Mouse (Mus musculus) adrenal gland, postnatal 4 days (tissue): ENCODE data around the gene Glis3. TPM values are rescaled to one million over a fixed set of nuclear protein-coding genes. Genes with fewer than 3 reads are reported as not detected.

Source experiments
- DNase-seq, 2 experiments: peaks; one replicate each; pipeline ENCODE4 v3.0.0; 2021 to 2022; ENCODE audit warnings: low spot score in 2 of 2, mixed read lengths in 2 of 2
- total RNA-seq, 2 experiments: library from RNA; stranded (reverse); gene quantifications; 2 replicates each; pipeline ENCODE4 v1.2.3; 2021

The Glis3 gene
- total RNA-seq, 2 experiments from 2014 or later: 10.6 to 19.0 TPM

DNA sequence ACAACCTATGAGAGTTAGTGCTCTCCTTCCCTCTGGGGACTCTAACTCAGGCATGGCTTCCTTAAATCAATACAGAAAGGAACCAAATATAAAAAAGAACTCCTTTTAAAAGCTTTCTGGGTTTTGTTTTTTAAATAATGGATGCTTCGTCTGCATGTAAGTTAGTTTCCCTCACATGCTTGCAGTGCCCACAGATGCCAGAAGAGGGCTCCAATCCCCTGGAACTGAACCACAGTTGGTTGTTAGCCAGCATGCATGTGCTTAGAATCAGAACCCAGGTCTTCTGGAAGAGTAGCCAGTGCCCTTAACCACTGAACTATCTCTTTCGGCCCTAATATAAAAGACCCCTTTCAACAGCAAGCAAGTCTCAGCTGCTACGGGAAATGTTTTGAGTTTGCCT, 132.9 kb downstream of the Glis3 start:
- DNase-seq: no peak

DNA sequence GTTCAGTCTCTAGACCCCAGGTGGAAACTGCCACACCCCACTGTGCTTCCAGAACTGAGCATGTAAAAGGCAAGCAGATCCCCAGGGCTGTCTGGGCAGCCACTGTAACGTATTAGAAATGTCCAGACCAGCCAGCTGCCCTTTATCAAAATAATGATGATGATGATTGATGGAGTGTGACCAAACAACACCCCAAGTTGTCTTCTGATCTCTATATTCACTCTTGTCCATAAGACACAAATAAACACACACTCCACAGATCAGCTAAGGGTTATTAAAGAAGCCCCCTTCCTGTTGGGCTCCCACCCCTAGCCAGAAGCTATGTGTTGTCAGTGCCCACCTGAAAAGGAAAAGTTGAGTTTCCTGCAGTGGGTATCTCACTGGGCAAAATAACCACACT, 134.4 kb downstream of the Glis3 start:
- no peak for DNase-seq

- no peak for DNase-seq
These were observed 141.1 kb downstream of the Glis3 start for GRCm38 (mm10) chr19:28538813-28539212.

- no peak for DNase-seq
These were observed 144.9 kb downstream of the Glis3 start for GRCm38 (mm10) chr19:28534964-28535363.

DNA sequence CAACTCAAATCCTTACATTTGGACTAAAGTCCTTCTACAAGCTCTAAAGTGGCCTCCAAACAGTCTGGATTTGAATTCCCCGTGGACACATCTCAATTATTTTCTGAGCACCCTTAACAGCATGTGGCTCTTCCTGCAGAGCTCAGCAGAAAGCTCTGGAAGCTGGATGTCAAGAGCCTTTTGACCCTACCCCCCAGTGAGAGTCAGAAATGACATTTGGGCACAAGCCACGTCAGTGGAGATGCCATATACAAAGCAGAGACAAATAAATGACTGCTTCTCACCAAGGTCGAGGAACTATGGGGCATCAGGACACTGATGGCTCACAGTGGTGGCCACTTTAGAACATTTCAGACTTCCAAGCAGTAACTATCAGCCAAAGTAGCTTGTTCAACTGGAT, 146.3 kb downstream of the Glis3 start:
- DNase-seq: no peak

DNA sequence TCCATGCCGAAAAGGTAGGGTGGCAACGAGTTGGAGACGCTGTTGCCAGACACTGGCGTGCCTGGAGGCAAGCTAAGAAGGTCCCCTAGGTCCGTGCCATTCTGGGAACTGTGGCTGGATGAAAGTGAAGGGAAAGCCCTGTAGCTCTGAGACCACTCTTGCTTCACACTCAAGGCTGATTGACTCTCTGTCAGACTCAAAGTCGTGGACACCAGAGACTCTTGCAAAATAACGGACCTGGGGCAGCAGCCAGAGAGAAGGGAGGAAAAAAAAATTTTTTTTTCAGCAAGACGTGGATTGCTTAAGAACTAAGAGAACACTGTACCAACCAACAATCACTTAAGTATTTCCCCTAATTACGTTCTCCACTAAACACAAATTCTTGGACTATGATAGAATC, 148.1 kb downstream of the Glis3 start:
- DNase-seq: no peak

GRCm38 (mm10) chr19:28530846-28531245, 149.0 kb downstream of the Glis3 start:
- DNase-seq: peak in 1 of 2 experiments; percentile 15

DNA sequence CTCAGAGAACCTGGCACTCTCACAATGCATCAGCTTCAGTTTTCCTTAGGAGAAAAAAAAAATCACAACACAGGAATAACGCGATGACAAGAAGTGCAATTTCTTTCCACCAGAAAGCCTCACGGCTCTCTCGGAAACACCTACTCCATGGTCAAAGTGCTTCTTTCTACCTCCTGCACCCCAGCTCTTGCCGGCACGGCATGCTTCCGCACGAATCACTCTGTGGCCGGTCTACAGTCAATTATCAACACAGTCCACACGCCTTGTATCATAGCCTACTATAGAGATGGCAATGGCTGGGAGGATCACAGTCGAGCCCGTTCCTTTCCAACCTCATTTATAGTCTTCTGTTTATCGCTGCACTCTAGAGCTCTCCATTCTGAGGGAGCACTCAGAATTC, 150.9 kb downstream of the Glis3 start:
- no peak for DNase-seq

DNA sequence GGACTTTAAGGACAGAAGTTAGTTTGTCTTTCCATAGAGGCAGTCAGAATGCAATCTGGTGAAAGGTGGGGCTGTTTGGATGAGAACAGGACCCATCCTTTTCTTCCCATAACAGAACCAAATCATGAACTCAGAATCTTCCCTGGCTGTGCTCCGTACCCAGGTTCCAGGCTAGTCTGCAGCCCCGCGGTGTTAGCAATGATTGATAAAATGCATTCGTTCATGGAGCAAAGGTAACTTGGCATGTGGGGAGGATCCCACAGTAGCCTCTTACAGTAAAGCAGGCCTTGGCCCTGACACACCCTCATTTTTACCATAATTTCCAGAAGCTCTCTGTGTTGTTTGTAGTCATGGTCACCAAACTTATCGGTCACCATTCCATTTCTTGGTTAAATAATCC, 152.4 kb downstream of the Glis3 start:
- DNase-seq: no peak

DNA sequence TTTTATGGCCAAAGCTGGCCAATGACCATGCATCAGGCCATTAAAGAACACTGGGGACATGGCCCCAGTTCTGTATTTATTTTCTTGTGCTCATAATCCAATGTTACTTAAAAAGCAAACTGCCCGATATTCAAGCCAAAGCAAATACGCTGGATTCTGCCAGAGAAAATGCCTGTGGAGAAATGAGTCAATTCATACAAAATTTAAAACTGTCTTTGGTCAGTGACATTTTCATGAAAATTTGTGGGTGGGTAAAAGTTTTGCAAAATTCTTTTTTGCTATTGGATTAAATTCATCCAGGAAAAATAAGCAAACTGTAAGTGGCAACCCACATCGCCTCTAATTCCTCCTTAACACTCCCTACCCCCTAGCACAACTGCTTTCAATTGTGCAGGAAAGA, 154.5 kb downstream of the Glis3 start:
- DNase-seq: no peak

- no peak for DNase-seq
These were observed 157.6 kb downstream of the Glis3 start for GRCm38 (mm10) chr19:28522289-28522688.

DNA sequence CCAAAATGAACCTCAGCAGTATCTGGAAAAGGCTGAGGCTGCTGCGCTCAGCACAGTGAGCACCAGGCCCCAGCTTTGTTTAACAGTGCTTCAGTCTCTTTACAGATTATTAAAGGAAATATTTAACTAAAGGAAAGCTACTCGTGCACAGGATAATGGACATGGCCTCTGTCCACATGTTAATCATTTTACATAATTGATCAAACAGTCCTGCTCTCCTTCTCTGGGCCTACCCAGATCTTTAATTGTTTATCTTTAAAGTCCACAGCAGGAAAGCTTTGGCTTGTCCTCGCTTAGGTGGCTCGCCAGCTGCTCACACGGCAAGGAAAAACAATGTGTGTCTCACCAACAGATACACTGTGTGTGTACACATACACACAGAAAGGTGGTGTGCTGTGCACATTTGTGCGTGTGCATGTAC, 159.1 kb downstream of the Glis3 start:
- no peak for DNase-seq

- DNase-seq: no peak
These were observed 159.6 kb downstream of the Glis3 start for GRCm38 (mm10) chr19:28520128-28520745.

GRCm38 (mm10) chr19:28519296-28519695, 160.6 kb downstream of the Glis3 start:
- no peak for DNase-seq

GRCm38 (mm10) chr19:28518846-28519245, 161.0 kb downstream of the Glis3 start:
- DNase-seq: no peak

GRCm38 (mm10) chr19:28518266-28518665, 161.6 kb downstream of the Glis3 start:
- DNase-seq: no peak

- no peak for DNase-seq
These were observed 162.3 kb downstream of the Glis3 start for GRCm38 (mm10) chr19:28517464-28518080.

DNA sequence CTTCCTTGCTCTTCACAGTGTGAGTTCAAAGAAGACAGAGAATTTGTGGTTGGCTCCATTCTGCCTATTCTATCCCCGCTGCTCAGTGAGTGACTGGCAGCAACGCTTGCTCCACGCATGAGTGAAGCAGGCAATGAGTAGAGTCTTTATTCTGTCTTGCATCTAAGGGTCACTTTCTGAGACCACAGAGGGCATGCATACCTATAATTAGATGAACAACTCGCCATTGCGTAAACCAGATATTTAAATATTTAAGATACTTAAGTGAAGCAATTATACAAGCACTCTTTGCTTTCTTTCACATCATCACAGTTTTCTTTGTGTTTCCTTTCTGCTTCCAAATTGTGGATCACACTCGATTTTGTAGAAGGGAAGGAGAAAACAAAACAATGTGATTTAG, 163.4 kb downstream of the Glis3 start:
- DNase-seq: no peak

GRCm38 (mm10) chr19:28512475-28512874, 167.4 kb downstream of the Glis3 start:
- no peak for DNase-seq

GRCm38 (mm10) chr19:28511910-28512309, 168.0 kb downstream of the Glis3 start:
- no peak for DNase-seq

GRCm38 (mm10) chr19:28505376-28505775, 174.5 kb downstream of the Glis3 start:
- DNase-seq: no peak

GRCm38 (mm10) chr19:28503011-28503410, 176.9 kb downstream of the Glis3 start:
- no peak for DNase-seq

GRCm38 (mm10) chr19:28500975-28501374, 178.9 kb downstream of the Glis3 start:
- DNase-seq: no peak
